Mouse (Mus musculus): ENCODE results near the gene Sfi1. TPM values are rescaled to one million over a fixed set of nuclear protein-coding genes. Genes with fewer than 3 reads are reported as not detected.
"Not testable (repeated sequence)": the region's sequence is repeated elsewhere in the genome, so short reads cannot be mapped to it uniquely, and the experiment has no call there.

The Sfi1 gene
- polyA plus RNA-seq, 1 experiment from 2014 or later = 13.2 TPM

DNA sequence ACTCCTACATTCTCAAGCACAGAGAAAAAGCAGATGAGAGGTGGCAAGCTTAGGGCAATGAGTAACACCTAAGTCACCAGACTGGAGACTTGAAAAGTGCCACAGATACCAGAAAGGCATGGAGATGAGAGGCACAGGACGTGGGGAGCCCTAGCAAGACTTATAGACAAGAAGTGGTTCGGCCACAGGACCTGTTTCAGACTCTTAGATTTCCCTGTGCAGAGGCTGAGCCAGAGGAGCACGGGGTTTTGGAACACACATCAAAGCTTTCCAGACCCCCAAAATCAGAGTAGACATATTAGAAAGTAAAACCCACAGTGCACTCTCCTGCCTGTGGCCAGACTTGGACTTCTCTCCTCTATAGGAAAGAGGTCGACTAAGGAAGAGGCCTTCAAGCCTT lies 12.0 kb downstream of the Sfi1 start:
- not testable (repeated sequence) for H3K4me1 ChIP-seq (ENCODE audit: control insufficient read depth, insufficient read depth, low read length); H3K36me3 ChIP-seq (ENCODE audit: control insufficient read depth, insufficient read depth, low read length); ATAC-seq (ENCODE audit: low FRiP score, low TSS enrichment); H3K27ac ChIP-seq (replicated peaks; ENCODE audit: low read depth, low read length); DNase-seq; H3K9me3 ChIP-seq (ENCODE audit: control insufficient read depth, low read length); H3K4me3 ChIP-seq (replicated peaks; ENCODE audit: low read depth, low read length); H3K9ac ChIP-seq (replicated peaks; ENCODE audit: low read length); H3K4me2 ChIP-seq (ENCODE audit: low read length); H3K27me3 ChIP-seq (ENCODE audit: control insufficient read depth, insufficient read depth, low read length)
- WGBS = 59% methylated on average over 4 of the region's 4 CpGs

DNA sequence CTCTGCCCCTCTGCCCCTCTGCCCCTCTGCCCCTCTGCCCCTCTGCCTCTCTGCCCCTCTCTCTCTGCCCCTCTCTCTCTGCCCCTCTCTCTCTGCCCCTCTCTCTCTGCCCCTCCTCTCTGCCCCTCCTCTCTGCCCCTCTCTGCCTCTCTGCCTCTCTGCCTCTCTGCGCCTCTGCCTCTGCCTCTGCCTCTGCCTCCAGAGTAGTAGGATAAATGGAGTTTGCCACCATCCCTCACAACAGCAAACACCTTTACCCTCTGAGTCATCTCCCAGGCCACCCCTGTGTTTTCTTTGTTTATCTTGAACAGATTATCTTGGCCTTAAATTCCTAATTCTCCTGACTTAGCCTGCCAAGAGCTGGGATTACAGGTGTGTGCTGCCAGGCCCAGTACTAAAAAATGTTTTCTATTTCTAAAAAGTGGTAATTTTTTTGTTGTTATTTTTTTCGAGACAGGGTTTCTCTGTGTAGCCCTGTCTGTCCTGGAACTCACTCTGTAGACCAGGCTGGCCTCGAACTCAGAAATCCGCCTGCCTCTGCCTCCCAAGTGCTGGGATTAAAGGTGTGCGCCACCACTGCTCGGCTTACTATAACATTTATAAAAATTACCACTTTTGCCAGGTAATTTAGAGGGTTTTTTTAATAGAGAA lies 12.6 kb downstream of the Sfi1 start:
- not testable (repeated sequence) for H3K27me3 ChIP-seq (ENCODE audit: control insufficient read depth, insufficient read depth, low read length); ATAC-seq (ENCODE audit: low FRiP score, low TSS enrichment); H3K36me3 ChIP-seq (ENCODE audit: control insufficient read depth, insufficient read depth, low read length); H3K27ac ChIP-seq (replicated peaks; ENCODE audit: low read depth, low read length); H3K4me1 ChIP-seq (ENCODE audit: control insufficient read depth, insufficient read depth, low read length); H3K4me2 ChIP-seq (ENCODE audit: low read length); H3K9ac ChIP-seq (replicated peaks; ENCODE audit: low read length); H3K4me3 ChIP-seq (replicated peaks; ENCODE audit: low read depth, low read length); DNase-seq; H3K9me3 ChIP-seq (ENCODE audit: control insufficient read depth, low read length)
- whole genome bisulfite sequencing = 76% methylated on average over 6 of the region's 6 CpGs

DNA sequence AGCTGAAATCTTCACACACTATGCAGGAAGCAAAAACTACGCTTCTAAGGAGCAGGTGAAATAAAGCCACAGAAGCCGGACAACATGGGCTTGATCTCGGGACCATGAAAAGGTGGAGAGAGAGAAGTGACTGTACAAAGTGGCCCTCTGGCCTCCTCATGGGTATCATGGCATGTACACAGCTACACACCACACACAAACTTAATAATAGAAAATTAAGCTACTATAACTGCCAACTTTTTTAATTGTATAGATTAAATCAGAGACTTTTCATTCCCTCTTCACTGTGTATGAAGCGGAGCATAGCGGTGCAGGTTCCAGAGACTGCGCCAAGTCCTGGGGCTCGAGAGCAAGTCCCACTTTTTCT lies 13.6 kb downstream of the Sfi1 start:
- 88% methylated on average over 7 of the region's 7 CpGs for WGBS
- H3K9ac ChIP-seq (replicated peaks; ENCODE audit: low read length); H3K4me3 ChIP-seq (replicated peaks; ENCODE audit: low read depth, low read length); H3K27ac ChIP-seq (replicated peaks; ENCODE audit: low read depth, low read length); H3K9me3 ChIP-seq (ENCODE audit: control insufficient read depth, low read length); DNase-seq; H3K4me2 ChIP-seq (ENCODE audit: low read length); ATAC-seq (ENCODE audit: low FRiP score, low TSS enrichment); H3K27me3 ChIP-seq (ENCODE audit: control insufficient read depth, insufficient read depth, low read length); H3K4me1 ChIP-seq (ENCODE audit: control insufficient read depth, insufficient read depth, low read length); H3K36me3 ChIP-seq (ENCODE audit: control insufficient read depth, insufficient read depth, low read length): not testable (repeated sequence)

DNA sequence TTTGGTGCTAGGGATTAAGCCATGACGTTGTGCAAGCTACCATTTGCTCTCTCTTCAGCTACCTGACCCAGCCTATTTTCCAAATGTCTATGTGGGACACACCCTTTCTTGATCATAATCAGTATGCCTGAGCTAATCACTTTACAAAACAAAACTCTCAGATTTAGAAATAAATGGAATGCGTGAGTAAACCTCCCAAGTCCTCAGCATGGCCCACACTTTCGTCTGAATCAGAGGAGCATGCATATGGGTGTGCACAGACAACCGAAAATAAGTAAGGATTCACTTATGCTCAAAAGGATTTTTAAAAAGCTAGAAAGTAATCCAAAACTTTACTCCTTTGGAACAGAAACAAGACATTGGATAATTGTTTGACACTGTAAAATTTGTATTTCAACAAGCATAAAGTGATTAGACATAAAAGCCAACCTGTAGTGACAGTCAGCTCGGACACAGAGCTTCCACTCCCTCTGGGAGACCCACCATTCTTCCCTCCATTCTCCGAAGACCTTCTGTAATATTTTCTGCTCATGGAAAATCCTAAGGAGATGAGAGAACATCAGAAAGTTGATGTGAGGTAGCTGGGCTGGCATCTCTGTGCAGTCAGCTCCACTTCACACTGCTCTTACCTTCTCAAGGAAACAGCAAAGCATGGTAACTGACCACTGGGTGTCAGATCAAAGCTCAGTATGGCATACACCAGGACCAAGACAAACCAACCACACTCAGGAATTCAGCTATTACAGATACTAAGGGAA lies 14.1 kb downstream of the Sfi1 start:
- 0 out of 2 replicates have a peak, but pooled peaks have one; percentile 10 for ATAC-seq (ENCODE audit: low FRiP score, low TSS enrichment)
- 82% methylated on average over 6 of the region's 6 CpGs for WGBS
- H3K4me2 ChIP-seq (ENCODE audit: low read length); H3K4me3 ChIP-seq (replicated peaks; ENCODE audit: low read depth, low read length); H3K9ac ChIP-seq (replicated peaks; ENCODE audit: low read length); H3K4me1 ChIP-seq (ENCODE audit: control insufficient read depth, insufficient read depth, low read length); DNase-seq; H3K27ac ChIP-seq (replicated peaks; ENCODE audit: low read depth, low read length); H3K9me3 ChIP-seq (ENCODE audit: control insufficient read depth, low read length); H3K27me3 ChIP-seq (ENCODE audit: control insufficient read depth, insufficient read depth, low read length); H3K36me3 ChIP-seq (ENCODE audit: control insufficient read depth, insufficient read depth, low read length): not testable (repeated sequence)

DNA sequence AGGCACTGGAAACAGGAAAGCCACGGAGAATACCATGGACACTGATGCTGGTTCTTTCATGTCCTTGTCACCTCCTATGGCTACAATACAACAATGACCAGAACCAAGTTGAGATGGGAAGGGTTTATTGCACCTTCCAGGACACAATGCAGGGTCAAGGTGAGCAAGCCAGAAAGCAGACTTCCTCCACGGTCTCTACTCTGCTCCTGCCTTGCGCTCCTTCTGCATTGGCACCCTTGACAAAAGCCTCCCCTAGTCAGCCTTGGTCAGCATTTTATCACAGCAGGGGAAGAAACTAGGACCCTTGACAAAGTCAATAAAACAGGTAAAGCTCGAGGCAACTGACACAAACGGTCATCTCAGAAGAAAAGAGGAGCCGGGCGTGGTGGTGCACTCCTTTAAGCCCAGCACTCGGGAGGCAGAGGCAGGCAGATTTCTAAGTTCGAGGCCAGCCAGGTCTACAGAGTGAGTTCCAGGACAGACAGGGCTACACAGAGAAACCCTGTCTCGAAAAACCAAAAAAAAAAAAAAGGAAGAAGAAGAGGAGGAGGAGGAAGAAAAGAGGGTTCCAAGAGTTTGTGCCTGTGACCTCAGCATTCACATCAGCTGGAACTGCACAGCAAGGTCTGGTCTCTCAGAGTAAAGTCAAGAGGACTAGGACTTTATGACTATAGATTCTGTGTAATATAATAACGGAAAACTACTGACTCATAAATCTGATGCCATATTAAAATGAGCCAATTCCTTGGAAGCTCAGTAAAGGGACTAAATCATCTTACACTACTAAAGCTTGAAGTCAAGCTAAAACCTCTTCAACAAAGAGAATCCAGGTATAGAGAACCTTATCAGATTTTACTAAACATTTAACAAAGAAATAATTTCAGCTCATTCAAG lies 19.6 kb downstream of the Sfi1 start:
- not testable (repeated sequence) for H3K36me3 ChIP-seq (ENCODE audit: control insufficient read depth, insufficient read depth, low read length); H3K27me3 ChIP-seq (ENCODE audit: control insufficient read depth, insufficient read depth, low read length); H3K4me2 ChIP-seq (ENCODE audit: low read length); DNase-seq; H3K9ac ChIP-seq (replicated peaks; ENCODE audit: low read length); H3K27ac ChIP-seq (replicated peaks; ENCODE audit: low read depth, low read length); H3K9me3 ChIP-seq (ENCODE audit: control insufficient read depth, low read length); H3K4me3 ChIP-seq (replicated peaks; ENCODE audit: low read depth, low read length); H3K4me1 ChIP-seq (ENCODE audit: control insufficient read depth, insufficient read depth, low read length)
- ATAC-seq (ENCODE audit: low FRiP score, low TSS enrichment) = peak; percentile 48
- WGBS = 82% methylated on average over 11 of the region's 11 CpGs

DNA sequence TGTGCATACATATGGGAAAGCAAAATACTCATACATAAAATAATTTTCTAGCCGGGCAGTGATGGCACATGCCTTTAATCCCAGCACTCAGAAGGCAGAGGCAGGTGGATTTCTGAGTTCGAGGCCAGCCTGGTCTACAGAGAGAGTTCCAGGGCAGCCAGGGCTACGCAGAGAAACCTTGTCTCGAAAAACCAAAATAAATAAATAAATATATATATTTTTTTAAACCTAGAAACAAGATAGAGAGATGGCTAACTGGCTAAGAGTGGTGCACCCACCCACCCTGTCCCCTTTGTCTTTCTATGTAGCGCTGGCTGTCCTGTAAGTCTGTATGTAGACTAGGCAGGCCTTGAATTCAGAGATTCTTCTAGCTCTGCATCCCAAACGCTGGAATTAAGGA lies 20.7 kb downstream of the Sfi1 start:
- WGBS = 57% methylated on average over 4 of the region's 6 CpGs
- not testable (repeated sequence) for H3K9ac ChIP-seq (replicated peaks; ENCODE audit: low read length); ATAC-seq (ENCODE audit: low FRiP score, low TSS enrichment)

DNA sequence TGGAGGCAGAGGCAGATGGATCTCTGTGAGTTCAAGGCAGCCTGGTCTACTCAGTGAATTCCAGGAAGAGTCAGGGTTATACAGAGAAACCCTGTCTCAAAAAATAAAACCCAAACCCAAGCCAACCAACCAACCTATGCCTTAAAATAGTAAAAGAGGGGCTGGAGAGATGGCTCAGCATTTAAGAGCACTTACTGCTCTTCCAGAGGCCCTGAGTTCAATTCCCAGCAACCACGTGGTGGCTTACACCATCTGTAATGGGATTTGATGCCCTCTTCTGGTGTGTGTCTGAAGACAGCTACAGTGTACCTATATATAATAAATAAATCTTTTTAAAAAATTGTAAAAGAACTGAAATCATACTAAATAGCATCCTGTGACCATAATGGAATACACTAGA lies 21.3 kb downstream of the Sfi1 start:
- not testable (repeated sequence) for H3K4me2 ChIP-seq (ENCODE audit: low read length); H3K27ac ChIP-seq (replicated peaks; ENCODE audit: low read depth, low read length); DNase-seq; H3K9ac ChIP-seq (replicated peaks; ENCODE audit: low read length); H3K27me3 ChIP-seq (ENCODE audit: control insufficient read depth, insufficient read depth, low read length); H3K4me3 ChIP-seq (replicated peaks; ENCODE audit: low read depth, low read length); H3K36me3 ChIP-seq (ENCODE audit: control insufficient read depth, insufficient read depth, low read length); ATAC-seq (ENCODE audit: low FRiP score, low TSS enrichment); H3K9me3 ChIP-seq (ENCODE audit: control insufficient read depth, low read length); H3K4me1 ChIP-seq (ENCODE audit: control insufficient read depth, insufficient read depth, low read length)
- 78% methylated on average over 1 of the region's 1 CpGs for WGBS

More for the DNA sequence above, 20.7 kb downstream of the Sfi1 start:
- H3K27ac ChIP-seq (replicated peaks; ENCODE audit: low read depth, low read length); H3K27me3 ChIP-seq (ENCODE audit: control insufficient read depth, insufficient read depth, low read length); H3K36me3 ChIP-seq (ENCODE audit: control insufficient read depth, insufficient read depth, low read length); H3K4me2 ChIP-seq (ENCODE audit: low read length); DNase-seq; H3K4me1 ChIP-seq (ENCODE audit: control insufficient read depth, insufficient read depth, low read length); H3K9me3 ChIP-seq (ENCODE audit: control insufficient read depth, low read length); H3K4me3 ChIP-seq (replicated peaks; ENCODE audit: low read depth, low read length): not testable (repeated sequence)

DNA sequence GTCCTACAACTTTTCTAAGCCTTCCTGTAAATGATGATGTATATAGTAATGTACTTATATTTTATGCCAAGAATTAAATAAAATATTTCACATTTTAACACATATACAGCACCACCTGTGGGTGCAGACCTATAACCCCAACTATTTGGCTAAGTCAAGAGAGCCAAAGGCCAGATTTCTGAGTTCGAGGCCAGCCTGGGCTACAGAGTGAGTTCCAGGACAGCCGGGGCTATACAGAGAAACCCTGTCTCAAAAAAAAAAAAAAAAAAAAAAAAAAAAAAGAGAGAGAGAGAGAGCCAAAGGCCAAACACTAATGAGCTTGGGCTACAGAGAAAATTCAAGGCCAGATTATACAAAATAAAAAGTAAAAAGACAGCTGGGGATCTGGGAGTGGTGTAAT lies 24.2 kb downstream of the Sfi1 start:
- H3K27ac ChIP-seq (replicated peaks; ENCODE audit: low read depth, low read length); DNase-seq: not testable (repeated sequence)

More for the DNA sequence above, 24.2 kb downstream of the Sfi1 start:
- H3K4me3 ChIP-seq (replicated peaks; ENCODE audit: low read depth, low read length); H3K4me2 ChIP-seq (ENCODE audit: low read length); H3K4me1 ChIP-seq (ENCODE audit: control insufficient read depth, insufficient read depth, low read length); H3K36me3 ChIP-seq (ENCODE audit: control insufficient read depth, insufficient read depth, low read length); H3K9ac ChIP-seq (replicated peaks; ENCODE audit: low read length); H3K27me3 ChIP-seq (ENCODE audit: control insufficient read depth, insufficient read depth, low read length): not testable (repeated sequence)
- peaks cover 12% of the 10 kb centered on the region for H3K9me3 ChIP-seq (ENCODE audit: control insufficient read depth, low read length)
- ATAC-seq (ENCODE audit: low FRiP score, low TSS enrichment) = peak; percentile 18; the same call in 1 of the 2 replicates
- WGBS = 74% methylated on average over 2 of the region's 2 CpGs
